Mouse (Mus musculus): ENCODE results near the gene Mb.

The Mb gene

DNA sequence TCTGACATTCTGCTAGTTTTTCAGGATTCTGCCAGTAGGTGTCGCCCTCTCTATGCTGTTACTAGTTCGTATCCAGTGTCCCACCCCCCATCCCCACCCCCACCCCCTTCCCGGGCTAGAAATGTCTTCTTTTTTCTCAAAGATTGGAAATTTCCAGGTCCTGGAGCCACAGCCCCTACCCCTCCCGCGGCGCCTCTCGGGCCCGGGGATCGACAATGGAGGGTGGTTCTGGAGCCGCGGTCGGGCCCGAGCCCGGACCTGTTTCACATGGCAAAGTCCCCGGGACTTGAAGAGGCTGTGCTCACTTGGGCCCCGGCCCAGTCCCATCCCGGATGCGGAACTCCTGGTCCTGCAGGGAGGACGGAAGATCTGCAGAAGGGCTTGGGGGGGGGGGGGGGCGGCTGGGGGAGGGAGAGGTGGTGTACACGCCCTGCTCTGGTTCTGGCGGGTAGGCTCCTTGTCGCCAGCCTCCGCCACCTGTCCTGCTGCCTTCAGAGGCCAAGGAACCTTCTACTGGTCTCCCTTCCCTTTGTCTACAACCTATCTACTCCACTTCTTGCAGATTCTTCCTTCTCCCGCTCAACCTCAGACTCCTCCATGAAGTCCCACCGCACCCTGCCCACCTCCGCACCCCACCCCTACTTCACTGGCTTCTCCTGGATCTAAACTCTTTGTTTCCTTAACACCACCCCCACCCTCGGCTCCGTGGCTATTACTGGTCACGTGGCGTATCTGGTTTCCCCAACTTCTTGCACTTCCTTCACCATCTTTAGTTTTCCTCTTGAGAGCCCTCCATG, 76.4 kb downstream of the Mb start:
- DNase-seq: peak; percentile 92

DNA sequence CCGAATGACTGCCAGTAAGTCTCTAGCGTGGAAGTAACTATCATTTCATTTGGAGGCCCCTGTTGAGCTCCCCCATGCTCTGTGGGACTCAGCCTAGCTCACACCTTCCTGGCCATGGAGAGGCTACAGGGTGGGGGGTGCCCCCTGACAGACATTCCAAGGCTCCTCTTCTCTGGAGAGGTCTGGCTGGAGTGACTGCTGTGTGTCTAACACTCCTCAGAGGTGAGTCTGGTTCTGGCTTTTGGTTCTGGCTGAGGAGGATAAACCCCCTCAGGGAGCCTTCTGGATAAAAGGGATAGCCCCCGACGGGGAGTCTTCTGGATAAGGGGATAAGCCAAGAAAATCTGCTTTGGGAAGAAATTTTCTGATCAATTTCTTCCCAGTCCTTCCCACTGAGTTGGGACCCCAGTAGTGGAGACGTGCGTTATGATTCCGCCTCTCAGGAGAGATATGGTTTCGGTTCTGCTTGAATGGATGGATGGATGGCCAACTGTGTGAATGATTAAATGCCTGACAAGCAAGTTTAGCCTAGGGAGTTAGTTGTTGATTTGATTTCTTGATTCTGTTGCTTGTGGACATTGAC, 77.1 kb downstream of the Mb start:
- no peak for DNase-seq

DNA sequence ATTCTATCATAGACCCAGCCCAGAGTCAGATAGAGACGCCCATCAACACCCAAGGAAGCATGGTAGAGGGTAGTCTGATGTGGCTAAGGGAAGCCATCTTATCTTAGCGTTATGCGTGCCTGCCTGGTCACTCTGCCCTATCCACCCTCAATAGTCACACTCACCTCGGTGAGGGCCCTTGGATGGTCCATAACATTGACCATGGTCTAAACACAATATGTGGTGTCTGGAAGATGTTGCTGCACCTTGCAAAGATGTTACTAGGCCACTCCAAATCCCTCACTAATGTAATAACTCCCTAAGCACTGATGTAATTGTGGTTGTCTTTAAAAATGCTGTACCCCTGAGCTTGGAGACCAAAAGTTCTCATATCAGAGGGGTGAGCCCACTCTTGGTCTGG, 77.8 kb downstream of the Mb start:
- DNase-seq: no peak
